Mouse (Mus musculus): ENCODE results near the gene Carmil3.
A peak's percentile ranks its signal among the peaks of the same experiment; 100 is the strongest.

Carmil3 gene

DNA sequence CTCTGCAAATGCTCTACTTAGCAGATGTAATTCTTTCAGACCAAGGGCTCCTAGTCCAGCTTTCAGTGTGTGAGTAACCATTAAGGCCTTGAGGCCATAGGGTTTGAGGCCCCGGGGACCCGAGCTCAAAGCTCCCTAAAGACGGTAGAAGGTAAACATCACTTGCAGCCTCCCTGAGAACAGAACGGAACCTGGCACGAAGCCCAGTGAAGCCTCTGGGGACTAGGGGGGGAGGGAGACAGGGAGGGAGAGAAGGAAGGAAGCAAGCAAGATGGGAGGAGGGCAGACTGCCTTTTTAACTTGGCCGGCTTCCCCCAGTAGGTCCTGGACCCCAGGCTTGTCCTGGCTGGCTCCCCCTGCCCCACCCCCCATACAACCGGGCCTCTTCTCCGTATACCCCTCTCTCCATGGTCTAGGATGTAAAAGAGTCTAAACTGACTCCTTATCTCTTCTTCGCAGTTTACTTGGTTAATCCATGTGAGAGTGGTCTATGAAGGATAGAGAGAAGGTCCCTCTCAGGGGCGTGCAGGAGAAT, 50.4 kb downstream of the Carmil3 start:
- peak; percentile 63 to 84 for DNase-seq (ENCODE audit: low spot score in 2 of 2)

DNA sequence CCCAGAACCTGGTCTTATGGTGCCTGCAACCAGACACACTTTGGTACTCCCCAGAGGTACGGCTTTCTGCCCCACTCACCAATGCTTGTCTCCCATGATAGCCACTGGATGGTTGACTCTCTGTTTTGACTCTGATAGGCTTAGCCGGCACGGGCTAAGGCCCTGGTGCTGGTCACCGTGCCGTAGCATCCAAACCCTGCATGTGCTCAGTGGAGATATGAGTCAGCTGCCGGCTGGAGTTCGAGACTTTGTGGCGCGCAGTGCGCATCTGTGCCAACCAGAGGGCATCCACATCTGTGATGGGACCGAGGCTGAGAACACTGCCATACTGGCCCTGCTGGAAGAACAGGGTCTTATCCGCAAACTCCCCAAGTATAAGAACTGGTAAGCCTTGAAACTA, 51.8 kb downstream of the Carmil3 start:
- no peak for DNase-seq (ENCODE audit: low spot score in 2 of 2)

DNA sequence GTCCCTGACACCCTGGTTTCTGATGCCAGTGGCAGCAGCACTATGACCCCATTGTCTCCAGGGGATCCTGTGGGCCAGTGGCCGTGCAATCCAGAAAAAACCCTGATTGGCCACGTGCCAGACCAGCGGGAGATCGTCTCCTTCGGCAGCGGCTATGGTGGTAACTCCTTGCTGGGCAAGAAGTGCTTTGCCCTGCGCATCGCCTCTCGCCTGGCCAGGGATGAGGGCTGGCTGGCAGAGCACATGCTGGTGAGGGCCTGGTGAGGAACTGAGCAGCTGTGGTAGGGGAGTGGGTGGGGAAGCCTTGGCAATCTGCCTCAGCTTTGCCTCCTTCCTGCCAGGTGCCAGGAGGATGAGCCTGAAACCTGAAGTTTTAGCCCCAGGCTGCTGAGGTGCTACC, 53.9 kb downstream of the Carmil3 start:
- no peak for DNase-seq (ENCODE audit: low spot score in 2 of 2)

DNA sequence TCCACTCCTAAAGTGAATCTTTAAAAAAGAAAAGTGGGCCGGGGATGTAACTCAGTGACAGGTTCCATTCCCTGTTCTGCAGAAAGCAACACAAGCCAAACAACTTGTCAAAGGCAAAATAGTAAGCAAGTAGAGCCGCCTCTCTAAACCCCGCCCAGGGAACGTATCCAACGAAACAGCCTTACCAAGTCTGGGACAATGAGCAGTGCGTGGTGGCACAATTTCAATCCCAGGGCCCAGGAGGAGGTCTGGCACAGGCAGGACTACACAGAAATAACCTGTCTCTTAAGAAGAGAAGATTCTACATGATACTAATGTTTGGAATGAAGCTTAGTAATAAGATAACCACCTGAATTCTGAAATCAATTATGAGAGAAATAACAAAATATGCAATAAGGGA, 59.7 kb downstream of the Carmil3 start:
- no peak for DNase-seq (ENCODE audit: low spot score in 2 of 2)

DNA sequence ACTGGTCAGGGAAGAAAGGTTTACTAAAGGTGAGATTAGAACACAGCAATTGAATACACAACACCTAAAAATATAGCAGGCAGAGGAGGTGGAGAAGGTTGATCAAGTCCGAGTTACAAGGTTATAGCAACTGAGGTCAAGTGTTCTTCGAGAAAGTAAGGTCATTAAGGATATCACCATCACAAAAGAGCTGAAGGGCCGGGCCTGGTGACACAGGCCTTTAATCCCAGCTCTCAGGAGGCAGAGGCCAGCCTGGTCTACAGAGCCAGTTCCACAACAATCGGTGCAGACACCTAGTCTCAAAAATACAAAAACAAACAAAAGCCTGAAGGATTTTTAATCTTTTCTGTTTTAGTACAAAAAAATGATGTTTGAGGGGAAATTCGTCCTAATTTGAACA, 60.9 kb downstream of the Carmil3 start:
- no peak for DNase-seq (ENCODE audit: low spot score in 2 of 2)

DNA sequence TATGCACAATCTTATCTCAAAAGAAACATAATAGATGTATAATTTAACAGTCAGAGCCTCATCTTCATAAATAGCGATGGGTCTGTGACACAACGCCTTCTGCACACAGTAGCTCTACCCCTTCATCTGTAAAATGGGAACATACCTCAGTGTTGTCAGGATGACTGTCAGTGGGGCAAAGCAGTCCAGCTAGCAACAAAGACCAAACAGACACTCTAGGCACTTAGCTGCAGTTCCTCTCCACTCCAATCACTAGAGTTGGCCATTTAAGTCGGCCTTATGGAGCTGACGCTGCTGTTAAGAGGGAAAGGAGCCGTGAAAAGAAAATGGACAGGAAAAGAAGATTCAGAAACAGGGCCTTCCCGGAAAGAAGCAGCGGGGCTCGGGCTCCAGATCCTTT, 61.3 kb downstream of the Carmil3 start:
- no peak for DNase-seq (ENCODE audit: low spot score in 2 of 2)

DNA sequence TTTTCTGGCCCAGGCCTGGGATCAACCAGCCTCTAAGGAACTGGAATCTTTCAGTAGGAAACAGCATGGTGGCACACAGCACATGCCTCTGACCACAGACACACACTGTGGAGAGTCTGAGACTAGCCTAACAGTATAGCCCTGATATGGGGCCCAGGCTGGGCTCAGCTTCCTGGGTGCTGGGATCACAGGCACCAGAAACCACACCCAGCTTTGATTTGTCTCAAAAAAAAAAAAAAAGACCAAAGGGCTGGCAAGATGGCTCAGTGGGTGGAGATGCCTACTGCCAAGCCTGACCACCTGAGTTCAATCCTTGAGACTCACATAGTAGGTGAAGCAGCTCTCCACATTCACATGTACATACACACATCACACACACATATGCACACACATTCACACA, 64.2 kb downstream of the Carmil3 start:
- DNase-seq (ENCODE audit: low spot score in 2 of 2), result no peak

DNA sequence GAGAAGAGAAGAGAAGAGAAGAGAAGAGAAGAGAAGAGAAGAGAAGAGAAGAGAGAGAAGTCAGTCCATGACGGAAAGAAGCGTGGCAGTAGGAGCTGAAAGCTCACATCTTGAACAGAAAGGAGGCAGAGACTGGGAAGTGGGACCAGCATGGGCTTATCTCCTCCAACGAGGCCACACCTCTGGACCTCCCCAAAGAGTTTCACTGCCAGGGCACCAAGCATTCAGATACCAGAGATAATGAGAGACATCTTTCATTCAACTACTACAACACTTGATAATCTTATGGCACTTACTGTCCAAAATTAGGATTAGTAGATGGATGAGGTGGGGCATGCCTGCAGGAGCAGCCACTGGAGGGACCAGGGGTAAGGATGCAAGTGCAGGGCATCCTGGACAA, 65.3 kb downstream of the Carmil3 start:
- DNase-seq (ENCODE audit: low spot score in 2 of 2), result no peak

DNA sequence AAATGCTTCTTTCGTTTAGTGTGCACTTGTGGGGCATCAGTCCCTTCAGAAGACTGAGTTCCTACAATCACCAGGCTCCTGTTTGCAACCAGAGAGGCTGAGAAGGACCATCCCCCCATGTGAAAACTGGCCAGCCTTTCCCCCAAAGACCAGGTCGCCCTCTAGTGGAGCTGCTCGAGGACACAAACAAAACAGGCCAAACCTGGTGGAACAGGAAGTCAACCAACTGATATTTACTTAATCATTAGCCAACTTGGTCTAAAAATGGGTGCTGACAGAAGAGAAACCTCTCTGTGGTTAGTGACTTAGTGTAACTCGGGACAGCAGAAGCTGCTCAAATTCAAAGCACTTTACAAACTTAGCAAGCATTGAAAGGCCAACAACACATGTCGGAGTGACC, 66.6 kb downstream of the Carmil3 start:
- peak; percentile 62 to 75 for DNase-seq (ENCODE audit: low spot score in 2 of 2)

DNA sequence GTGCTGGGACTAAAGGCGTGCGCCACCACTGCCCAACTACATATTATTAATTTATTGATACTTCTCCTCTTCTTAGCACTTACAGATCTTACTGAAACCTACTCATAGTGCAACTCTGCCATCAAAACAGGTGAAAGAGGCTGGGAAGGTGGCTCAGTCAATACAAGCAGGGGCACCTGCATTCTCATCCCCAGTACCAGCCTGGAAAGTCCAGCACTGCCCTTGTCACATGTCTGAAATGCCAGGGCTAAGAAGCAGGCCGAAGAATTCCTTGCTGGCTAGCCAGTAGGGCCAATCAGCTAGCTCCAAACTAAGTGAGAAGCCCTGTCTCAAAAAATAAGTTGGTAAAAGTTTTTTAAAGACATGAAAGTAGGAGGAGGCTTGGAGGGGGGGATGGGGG, 67.1 kb downstream of the Carmil3 start:
- no peak for DNase-seq (ENCODE audit: low spot score in 2 of 2)

Data from frontal cortex, postnatal 36 days (tissue).